Mouse (Mus musculus): Measurements from ENCODE around the gene Vmn1r77.
"Not testable (repeated sequence)": the region's sequence is repeated elsewhere in the genome, so short reads cannot be mapped to it uniquely, and the experiment has no call there.

The Vmn1r77 gene

DNA sequence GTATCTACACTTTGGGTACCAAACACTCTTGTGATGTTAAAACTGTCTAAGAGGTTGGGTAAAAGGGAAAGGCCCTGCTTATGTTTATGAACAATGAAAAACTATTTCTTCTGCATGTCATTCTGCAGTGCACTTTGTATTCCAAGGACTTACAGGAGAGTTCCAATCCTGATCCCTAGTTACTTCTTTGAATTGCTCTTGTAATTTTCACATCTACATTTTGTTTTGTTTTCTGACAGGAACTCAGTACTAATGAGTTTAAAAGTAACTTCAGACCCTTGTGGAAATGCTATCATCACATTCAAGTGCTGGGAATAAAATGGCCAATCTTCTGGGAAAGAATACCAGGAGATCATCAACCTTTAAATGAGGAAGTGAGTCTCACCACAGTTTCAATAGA, at the start of gene Vmn1r77:
Gene Vmn1r77, plus strand, starts transcription at position 301 of the 400 bp plus-strand sequence.
- not testable (repeated sequence) for DNase-seq (ENCODE audit: low spot score in 2 of 2)

GRCm38 (mm10) chr7:12011491-12011890, 25.1 kb upstream of the Vmn1r77 start:
- DNase-seq (ENCODE audit: low spot score in 2 of 2) = not testable (repeated sequence)

DNA sequence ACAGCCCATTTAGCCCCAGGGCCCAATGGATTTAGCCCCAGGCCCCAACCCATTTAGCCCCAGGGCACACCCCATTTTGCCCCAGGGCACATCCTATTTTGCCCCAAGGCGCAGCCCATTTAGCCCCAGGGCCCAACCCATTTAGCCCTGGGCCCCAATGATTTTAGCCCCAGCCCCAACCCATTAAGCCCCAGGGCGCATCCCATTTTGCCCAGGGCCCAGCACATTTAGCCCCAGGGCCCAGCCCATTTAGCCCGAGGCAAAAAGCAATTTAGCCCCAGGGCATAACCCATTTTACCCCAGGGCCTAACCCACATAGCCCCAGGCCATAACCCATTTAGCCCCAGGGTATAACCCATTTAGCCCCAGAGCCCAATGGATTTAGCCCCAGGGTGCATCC, 24.2 kb upstream of the Vmn1r77 start:
- DNase-seq (ENCODE audit: low spot score in 2 of 2) = not testable (repeated sequence)

GRCm38 (mm10) chr7:12013106-12013505, 23.4 kb upstream of the Vmn1r77 start:
- no peak for DNase-seq (ENCODE audit: low spot score in 2 of 2)

DNA sequence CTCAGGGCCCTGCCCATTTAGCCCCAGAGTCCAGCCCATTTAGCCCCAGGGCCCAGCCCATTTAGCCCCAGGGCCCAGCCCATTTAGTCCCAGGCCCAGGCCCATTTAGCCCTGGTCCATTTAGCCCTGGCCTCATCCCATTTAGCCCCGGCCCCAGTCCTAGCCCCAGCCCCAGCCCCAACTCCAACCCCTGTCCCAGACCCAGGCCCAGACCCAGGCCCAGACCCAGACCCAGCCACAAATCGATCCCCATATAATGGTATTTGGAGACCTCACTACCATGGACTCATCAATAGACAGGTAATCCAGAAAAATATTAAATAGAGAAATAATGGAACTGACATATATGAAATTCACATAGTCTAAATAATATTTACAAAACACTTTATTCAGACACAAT, 18.7 kb upstream of the Vmn1r77 start:
- DNase-seq (ENCODE audit: low spot score in 2 of 2) = not testable (repeated sequence)

- no peak for DNase-seq (ENCODE audit: low spot score in 2 of 2)
Observed at GRCm38 (mm10) chr7:12040664-12041063, 4.1 kb downstream of the Vmn1r77 start.
